ENCODE assay signal across 9 mouse cellular contexts in genomic region chr7:49145749-49146670, GRCm38 (mm10).
DNase-seq lines count a peak whose midpoint lies in the region; ATAC-seq lines count a peak whose summit lies in the region.
"Had no signal": no experiment of that assay in that cellular context is flagged by ENCODE, and none has a peak within 500 bp of the region (broad histone marks: within the 10 kb centered on the region; RNA-seq: fewer than 3 reads in every experiment).

No protein-coding gene starts in this region.

- peak; percentile 94 for ATAC-seq in heart, embryonic 14.5 days (ENCODE audit: insufficient number of reproducible peaks, insufficient read depth, low FRiP score, low read depth)
- peak; percentile 79 for ATAC-seq in stomach, embryonic 15.5 days (ENCODE audit: insufficient read depth, low FRiP score, low read depth)
- ATAC-seq in monocyte, adult 5-6 weeks (replicated peaks; ENCODE audit: insufficient number of reproducible peaks, low FRiP score, low TSS enrichment, poor library complexity, severe bottlenecking): no peak

- peaks cover 23 to 26% of the 10 kb centered on the region in 2 experiments for H3K4me1 ChIP-seq in heart, embryonic 14.5 days (ENCODE audit: control insufficient read depth in 2 of 2, insufficient read depth in 2 of 2, low read length in 2 of 2)
- peaks cover 9% of the 10 kb centered on the region; the same call in 1 of the 2 replicates for H3K4me1 ChIP-seq in stomach, embryonic 15.5 days

- no peak overlapping the region for H3K4me3 ChIP-seq in heart, embryonic 14.5 days (ENCODE audit: control insufficient read depth in 1 of 2, insufficient read depth in 1 of 2, low read depth in 1 of 2, low read length in 2 of 2)
- no peak overlapping the region for H3K4me3 ChIP-seq in stomach, embryonic 15.5 days (replicated peaks)

- 13% methylated on average over 22 of the region's 22 CpGs for WGBS in heart, embryonic 14.5 days
- WGBS in stomach, embryonic 15.5 days: 53% methylated on average over 22 of the region's 22 CpGs

- H3K9ac ChIP-seq in heart, embryonic 14.5 days (ENCODE audit: low read length): peak overlapping the region; percentile 25; the same call in 1 of the 2 replicates
- no peak overlapping the region for H3K9ac ChIP-seq in stomach, embryonic 15.5 days

- H3K4me2 ChIP-seq in heart, embryonic 14.5 days (ENCODE audit: low read length): peak overlapping the region; percentile 25
- no peak overlapping the region for H3K4me2 ChIP-seq in stomach, embryonic 15.5 days

- DNase-seq in adrenal gland, postnatal 14 days: peak; percentile 60
- DNase-seq in cerebellum, adult 9-11 months: peak; percentile 40
- peak; percentile 69 to 81 for DNase-seq in layer of hippocampus, adult 18-20 months (ENCODE audit: low spot score in 2 of 2)
- DNase-seq in lung, postnatal 14 days: peak; percentile 60
- DNase-seq in spleen, postnatal 36 days (ENCODE audit: low spot score in 2 of 2): no peak

- H3K27me3 ChIP-seq in heart, embryonic 14.5 days (ENCODE audit: control insufficient read depth, insufficient read depth, low read length): no peaks in the 10 kb centered on the region; the same call in 1 of the 2 replicates
- H3K27me3 ChIP-seq in stomach, embryonic 15.5 days (replicated peaks): no peaks in the 10 kb centered on the region

- H3K9me3 ChIP-seq in heart, embryonic 14.5 days (ENCODE audit: control insufficient read depth, low read length): no peaks in the 10 kb centered on the region; the same call in 1 of the 2 replicates
- H3K9me3 ChIP-seq in stomach, embryonic 15.5 days: no peaks in the 10 kb centered on the region

- no peaks in the 10 kb centered on the region for H3K36me3 ChIP-seq in heart, embryonic 14.5 days (ENCODE audit: control insufficient read depth, insufficient read depth, low read length)
- no peaks in the 10 kb centered on the region for H3K36me3 ChIP-seq in stomach, embryonic 15.5 days

- H3K27ac ChIP-seq in heart, embryonic 14.5 days (replicated peaks in 1 of 2; ENCODE audit: control insufficient read depth in 1 of 2, insufficient read depth in 1 of 2, low read depth in 2 of 2, low read length in 2 of 2): peak overlapping the region; percentile 87 to 91
- peak overlapping the region; percentile 21; the same call in 1 of the 2 replicates for H3K27ac ChIP-seq in stomach, embryonic 15.5 days
- H3K27ac ChIP-seq: kidney, postnatal 0 days had no signal

Comparison
In these comparisons a context has a peak if more than half of its experiments do, and no peak if none do; other contexts are left out.
1. DNase-seq: peak in adrenal gland, postnatal 14 days (single experiment), cerebellum, adult 9-11 months (single experiment), layer of hippocampus, adult 18-20 months (2 of 2) and lung, postnatal 14 days (single experiment); none in spleen, postnatal 36 days (0 of 2).